Comparison of ENCODE assay signal across 8 mouse cellular contexts in genomic region chr10:91171455-91172328, GRCm38 (mm10). TPM values are rescaled to one million over a fixed set of nuclear protein-coding genes. Genes with fewer than 3 reads are reported as not detected.
DNase-seq lines count a peak whose midpoint lies in the region; ATAC-seq and TF ChIP-seq lines count a peak whose summit lies in the region.

No protein-coding gene starts in this region.

- H3K4me2 ChIP-seq in embryonic facial prominence, embryonic 14.5 days (ENCODE audit: low read depth, low read length), result peak overlapping the region; percentile 86
- peak overlapping the region; percentile 59 for H3K4me2 ChIP-seq in limb, embryonic 14.5 days (replicated peaks; ENCODE audit: low read depth, low read length, severe bottlenecking)
- peak overlapping the region; percentile 70 for H3K4me2 ChIP-seq in midbrain, embryonic 16.5 days (ENCODE audit: low read length)

- peak; percentile 97 for ATAC-seq in embryonic facial prominence, embryonic 14.5 days (ENCODE audit: low read depth)
- peak; percentile 96 for ATAC-seq in limb, embryonic 14.5 days (ENCODE audit: low FRiP score, low read depth)
- ATAC-seq in midbrain, embryonic 16.5 days, result peak; percentile 97

- under 1% methylated on average over 68 of the region's 68 CpGs for WGBS in bone marrow, adult 2 months
- 2% methylated on average over 27 of the region's 68 CpGs for WGBS in embryonic facial prominence, embryonic 14.5 days
- under 1% methylated on average over 65 of the region's 68 CpGs for WGBS in limb, embryonic 14.5 days
- 0% methylated on average over 57 of the region's 68 CpGs for WGBS in midbrain, embryonic 16.5 days
- under 1% methylated on average over 68 of the region's 68 CpGs for WGBS in spleen, adult 2 months

- 0 out of 2 replicates have a peak, but pooled peaks cover 4% of the 10 kb centered on the region for H3K36me3 ChIP-seq in embryonic facial prominence, embryonic 14.5 days (ENCODE audit: control insufficient read depth, insufficient read depth, low read length)
- no peaks in the 10 kb centered on the region for H3K36me3 ChIP-seq in limb, embryonic 14.5 days (ENCODE audit: control insufficient read depth, insufficient read depth, low read length)
- no peaks in the 10 kb centered on the region for H3K36me3 ChIP-seq in midbrain, embryonic 16.5 days (ENCODE audit: control insufficient read depth, insufficient read depth, low read length)
- H3K36me3 ChIP-seq in spleen, adult 2 months (ENCODE audit: control insufficient read depth, insufficient read depth, low read length), result no peaks in the 10 kb centered on the region

- no peaks in the 10 kb centered on the region for H3K9me3 ChIP-seq in embryonic facial prominence, embryonic 14.5 days (ENCODE audit: control insufficient read depth, low read length)
- no peaks in the 10 kb centered on the region for H3K9me3 ChIP-seq in limb, embryonic 14.5 days (ENCODE audit: control insufficient read depth, low read length)
- H3K9me3 ChIP-seq in midbrain, embryonic 16.5 days (replicated peaks; ENCODE audit: control insufficient read depth, low read length, poor library complexity, severe bottlenecking), result no peaks in the 10 kb centered on the region

- no peak for TF ChIP-seq CTCF in bone marrow, adult 2 months (IDR thresholded peaks at IDR 0.05; ENCODE audit: control insufficient read depth, insufficient read depth, low read length)
- no peak for TF ChIP-seq CTCF in spleen, adult 2 months (IDR thresholded peaks at IDR 0.05; ENCODE audit: extremely low read depth, insufficient read depth, insufficient read length, insufficient replicate concordance)

- DNase-seq in A20 (ENCODE audit: low read depth, low spot score), result peak; percentile 95
- DNase-seq in embryonic facial prominence, embryonic 14.5 days (ENCODE audit: low spot score), result peak; percentile 96
- peak; percentile 90 for DNase-seq in heart, adult 8-10 months (ENCODE audit: low spot score)
- DNase-seq in kidney, adult 9 months, result peak; percentile 95
- peak; percentile 94 for DNase-seq in limb, embryonic 14.5 days (ENCODE audit: low spot score)
- DNase-seq in spleen, adult 2 months (ENCODE audit: low read depth in 1 of 2, low spot score in 2 of 2), result peak; percentile 79 to 86

- peak overlapping the region; percentile 100 for H3K9ac ChIP-seq in embryonic facial prominence, embryonic 14.5 days (ENCODE audit: low read depth, low read length)
- H3K9ac ChIP-seq in limb, embryonic 14.5 days (ENCODE audit: low read depth, low read length, severe bottlenecking), result peak overlapping the region; percentile 100
- H3K9ac ChIP-seq in midbrain, embryonic 16.5 days (ENCODE audit: low read depth, low read length), result peak overlapping the region; percentile 95

- peak; percentile 95 for TF ChIP-seq POLR2A in bone marrow, adult 2 months (IDR thresholded peaks at IDR 0.05; ENCODE audit: borderline replicate concordance, control insufficient read depth, low read depth, low read length)
- peak; percentile 79; the same call in 1 of the 2 replicates for TF ChIP-seq POLR2A in limb, embryonic 14.5 days (IDR thresholded peaks at IDR 0.05; ENCODE audit: borderline replicate concordance, extremely low read depth, insufficient read depth, insufficient read length)
- peak; percentile 83 for TF ChIP-seq POLR2A in spleen, adult 2 months (IDR thresholded peaks at IDR 0.05; ENCODE audit: low read depth, low read length)

- peak overlapping the region; percentile 98 for H3K27ac ChIP-seq in bone marrow, adult 2 months (ENCODE audit: control insufficient read depth, insufficient read depth, low read depth, low read length, poor library complexity)
- peak overlapping the region; percentile 98 for H3K27ac ChIP-seq in embryonic facial prominence, embryonic 14.5 days (replicated peaks; ENCODE audit: low read depth, low read length)
- peak overlapping the region; percentile 100 for H3K27ac ChIP-seq in limb, embryonic 14.5 days (replicated peaks; ENCODE audit: low read depth, low read length)
- peak overlapping the region; percentile 99 for H3K27ac ChIP-seq in midbrain, embryonic 16.5 days (ENCODE audit: low read length)
- peak overlapping the region; percentile 100 for H3K27ac ChIP-seq in spleen, adult 2 months (ENCODE audit: insufficient read depth, low read length)

- H3K4me3 ChIP-seq in bone marrow, adult 2 months (replicated peaks; ENCODE audit: control insufficient read depth, low read depth, low read length), result peak overlapping the region; percentile 97
- H3K4me3 ChIP-seq in embryonic facial prominence, embryonic 14.5 days (ENCODE audit: low read depth, low read length), result peak overlapping the region; percentile 97
- peak overlapping the region; percentile 97 for H3K4me3 ChIP-seq in limb, embryonic 14.5 days (replicated peaks; ENCODE audit: low read length)
- peak overlapping the region; percentile 96 for H3K4me3 ChIP-seq in midbrain, embryonic 16.5 days (ENCODE audit: low read depth, low read length)
- peak overlapping the region; percentile 99 for H3K4me3 ChIP-seq in spleen, adult 2 months (ENCODE audit: extremely low read depth, insufficient read depth, insufficient read length)

- no peaks in the 10 kb centered on the region for H3K27me3 ChIP-seq in embryonic facial prominence, embryonic 14.5 days (replicated peaks; ENCODE audit: control insufficient read depth, insufficient read depth, low read length)
- H3K27me3 ChIP-seq in limb, embryonic 14.5 days (ENCODE audit: control insufficient read depth, insufficient read depth, low read length), result no peaks in the 10 kb centered on the region
- H3K27me3 ChIP-seq in midbrain, embryonic 16.5 days (ENCODE audit: control insufficient read depth, insufficient read depth, low read depth, low read length), result no peaks in the 10 kb centered on the region
- no peaks in the 10 kb centered on the region for H3K27me3 ChIP-seq in spleen, adult 2 months (ENCODE audit: control insufficient read depth, insufficient read depth, low read length)

- H3K4me1 ChIP-seq in bone marrow, adult 2 months (ENCODE audit: control insufficient read depth, insufficient read depth, low read length), result no peaks in the 10 kb centered on the region; the same call in 1 of the 2 replicates
- peaks cover 27% of the 10 kb centered on the region for H3K4me1 ChIP-seq in embryonic facial prominence, embryonic 14.5 days (ENCODE audit: control insufficient read depth, insufficient read depth, low read length)
- peaks cover 16% of the 10 kb centered on the region for H3K4me1 ChIP-seq in limb, embryonic 14.5 days (ENCODE audit: control insufficient read depth, insufficient read depth, low read length)
- peaks cover 22% of the 10 kb centered on the region for H3K4me1 ChIP-seq in midbrain, embryonic 16.5 days (ENCODE audit: control insufficient read depth, insufficient read depth, low read length)
- no peaks in the 10 kb centered on the region; the same call in none of the 2 replicates for H3K4me1 ChIP-seq in spleen, adult 2 months (ENCODE audit: control insufficient read depth, insufficient read depth, insufficient read length)

RNA-seq across cellular contexts. Expression of gene Tmpo, which starts 9.4 kb away (rescaled TPM):
- polyA plus RNA-seq in bone marrow, adult 2 months (2011; ENCODE audit: insufficient read depth, insufficient read length, low replicate concordance, missing spikeins), result 212 and 250 TPM in 2 replicates
- polyA plus RNA-seq in embryonic facial prominence, embryonic 14.5 days (2014; fragmentation: Nextera tagmentation; extraction: Ambion mirVana), result 185 and 227 TPM in 2 replicates
- 10 to 100 TPM; 36.7 to 45.0 (median 41.1) TPM for total RNA-seq in heart, adult 8-10 months (2022)
- 285 and 340 TPM in 2 replicates for polyA plus RNA-seq in limb, embryonic 14.5 days (2012; rRNA removed)
- polyA plus RNA-seq in limb, embryonic 14.5 days (2014; fragmentation: Nextera tagmentation; extraction: Ambion mirVana), result 239 and 276 TPM in 2 replicates
- 82.8 and 100 TPM in 2 replicates for polyA plus RNA-seq in midbrain, embryonic 16.5 days (2015; fragmentation: Nextera tagmentation; extraction: Ambion mirVana)
- 37.0 and 65.6 TPM in 2 replicates for polyA plus RNA-seq in spleen, adult 2 months (2012; rRNA removed)

RNA-seq across cellular contexts. Expression of gene Slc25a3, which starts 47.8 kb away (rescaled TPM):
- polyA plus RNA-seq in bone marrow, adult 2 months (2011; ENCODE audit: insufficient read depth, insufficient read length, low replicate concordance, missing spikeins), result 177 and 223 TPM in 2 replicates
- 515 and 526 TPM in 2 replicates for polyA plus RNA-seq in embryonic facial prominence, embryonic 14.5 days (2014; fragmentation: Nextera tagmentation; extraction: Ambion mirVana)
- 1,000 to 10,000 TPM; 2,608 to 2,760 (median 2,679) TPM for total RNA-seq in heart, adult 8-10 months (2022)
- polyA plus RNA-seq in limb, embryonic 14.5 days (2012; rRNA removed), result 420 and 469 TPM in 2 replicates
- polyA plus RNA-seq in limb, embryonic 14.5 days (2014; fragmentation: Nextera tagmentation; extraction: Ambion mirVana), result 458 and 481 TPM in 2 replicates
- 523 and 571 TPM in 2 replicates for polyA plus RNA-seq in midbrain, embryonic 16.5 days (2015; fragmentation: Nextera tagmentation; extraction: Ambion mirVana)
- 173 and 245 TPM in 2 replicates for polyA plus RNA-seq in spleen, adult 2 months (2012; rRNA removed)

Comparison
In these comparisons a context has a peak if more than half of its experiments do, and no peak if none do; other contexts are left out.
1. Peak in every context shown above with its lines: DNase-seq, ATAC-seq, H3K4me3 ChIP-seq and H3K27ac ChIP-seq.